Mouse (Mus musculus) midbrain, embryonic 16.5 days (tissue): Measurements from ENCODE around the gene Abcg1. TPM values are rescaled to one million over a fixed set of nuclear protein-coding genes. Genes with fewer than 3 reads are reported as not detected.

Experiments used
- ATAC-seq: fragments of 200-750 bp; cut with Nextera tagmentation; 2 replicates; pipeline ENCODE4 v1.8.0; 2017; ENCODE audit warnings: moderate TSS enrichment
- H3K27ac ChIP-seq: fragments of 300-500 bp; sonication (generic); 2 replicates; pipeline ENCODE4 v1.5.1; 2014; ENCODE audit warnings: mild to moderate bottlenecking, low read length, mixed read lengths
- H3K27me3 ChIP-seq: fragments of 300-500 bp; sonication (generic); 2 replicates; pipeline ENCODE4 v1.6.1; 2014; ENCODE audit warnings: low read depth, low read length, mixed read lengths; ENCODE audit not compliant: control insufficient read depth, insufficient read depth
- H3K36me3 ChIP-seq: fragments of 300-500 bp; sonication (generic); 2 replicates; pipeline ENCODE4 v1.6.1; 2014; ENCODE audit warnings: mild to moderate bottlenecking, low read length, moderate library complexity, mixed read lengths; ENCODE audit not compliant: control insufficient read depth, insufficient read depth
- H3K4me1 ChIP-seq: fragments of 300-500 bp; sonication (generic); 2 replicates; pipeline ENCODE4 v1.6.1; 2014; ENCODE audit warnings: mild to moderate bottlenecking, low read length, mixed read lengths; ENCODE audit not compliant: control insufficient read depth, insufficient read depth
- H3K4me2 ChIP-seq: fragments of 300-500 bp; sonication (generic); 2 replicates; pipeline ENCODE4 v1.6.1; 2014; ENCODE audit warnings: mild to moderate bottlenecking, low read length, mixed read lengths
- H3K4me3 ChIP-seq: fragments of 300-500 bp; sonication (generic); 2 replicates; pipeline ENCODE4 v1.5.1; 2014; ENCODE audit warnings: low read depth, mild to moderate bottlenecking, low read length, moderate library complexity, mixed read lengths
- H3K9ac ChIP-seq: fragments of 300-500 bp; sonication (generic); 2 replicates; pipeline ENCODE4 v1.6.1; 2014; ENCODE audit warnings: low read depth, low read length, mixed read lengths
- H3K9me3 ChIP-seq: fragments of 300-500 bp; sonication (generic); replicated peaks from 2 replicates; pipeline ENCODE4 v1.6.1; 2014; ENCODE audit warnings: mild to moderate bottlenecking, low read length, mixed read lengths; ENCODE audit not compliant: control insufficient read depth, poor library complexity, severe bottlenecking
- WGBS: fragments of 180-500 bp; shearing (Covaris S2); extraction: QIAGEN DNeasy Blood & Tissue Kit; methylation state at CpG from one replicate; pipeline ENCODE4 v1.1.7; 2014; 5-methylcytosine and 5-hydroxymethylcytosine counted together
- polyA plus RNA-seq: library from polyadenylated mRNA; unstranded; fragments of >200 nt; fragmentation: Nextera tagmentation; extraction: Ambion mirVana; gene quantifications from 2 replicates; pipeline ENCODE4 v1.2.1, GENCODE M21; 2015

Abcg1 gene
- polyA plus RNA-seq, 1 experiment from 2014 or later: 24.3 TPM

DNA sequence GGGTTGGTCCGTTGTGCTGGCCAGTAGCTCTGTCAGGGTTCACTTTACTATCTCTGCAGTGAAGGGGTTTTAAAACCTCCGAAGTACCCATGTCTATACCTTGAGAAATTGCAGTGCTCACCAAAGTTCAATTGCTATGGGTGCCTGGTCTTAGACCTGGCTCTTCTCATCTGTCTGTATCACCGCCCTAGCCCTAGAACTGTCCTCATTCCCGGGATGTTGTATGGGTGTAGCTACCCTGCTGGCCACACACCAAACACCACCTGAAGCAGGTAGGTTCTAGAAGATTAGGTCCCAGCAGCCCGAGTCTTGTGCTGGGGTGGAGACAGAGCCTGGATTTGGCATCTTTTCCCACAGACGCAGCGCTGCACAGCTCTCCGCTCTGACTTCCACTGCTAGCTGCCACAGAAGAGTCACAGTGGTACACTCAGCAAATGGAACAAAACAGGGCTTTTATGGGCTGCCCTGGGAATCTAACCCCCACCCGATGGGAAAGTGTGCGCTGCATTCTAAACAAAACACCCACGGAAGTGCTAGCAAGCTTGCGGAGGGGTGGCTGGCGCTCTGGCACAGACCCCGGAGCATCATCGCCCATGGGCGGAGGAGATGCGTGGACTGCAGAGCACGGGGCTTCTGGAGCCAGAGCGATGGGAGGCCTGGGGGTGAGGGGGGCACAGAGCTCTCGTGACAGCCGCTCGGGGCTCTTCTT is 21.2 kb upstream of the Abcg1 start:
- H3K4me2 ChIP-seq: peak overlapping the region; percentile 29
- H3K27ac ChIP-seq: peak overlapping the region; percentile 7; the same call in 1 of the 2 replicates
- no peaks in the 10 kb centered on the region for H3K36me3 ChIP-seq
- H3K27me3 ChIP-seq: no peaks in the 10 kb centered on the region
- peak; percentile 72 for ATAC-seq
- peak overlapping the region; percentile 42; the same call in 1 of the 2 replicates for H3K9ac ChIP-seq
- no peak overlapping the region for H3K4me3 ChIP-seq
- 64% methylated on average over 22 of the region's 22 CpGs for WGBS
- peaks cover 3% of the 10 kb centered on the region; the same call in 1 of the 2 replicates for H3K4me1 ChIP-seq
- H3K9me3 ChIP-seq: peaks cover 4% of the 10 kb centered on the region; the same call in 1 of the 2 replicates

- Histone ChIP-seq H3K4me1 (peaks cover 3% of the 10 kb centered on the region; the same call in 1 of the 2 replicates), H3K9ac (no peak overlapping the region), H3K27ac (no peak overlapping the region), H3K9me3 (no peaks in the 10 kb centered on the region), H3K4me2 (no peak overlapping the region), H3K36me3 (no peaks in the 10 kb centered on the region), H3K27me3 (no peaks in the 10 kb centered on the region), H3K4me3 (no peak overlapping the region)
- ATAC-seq: no peak
- 84% methylated on average over 8 of the region's 8 CpGs for WGBS
Measured at GRCm38 (mm10) chr17:31037331-31037730, 20.1 kb upstream of the Abcg1 start.

- H3K36me3 ChIP-seq: no peaks in the 10 kb centered on the region
- no peaks in the 10 kb centered on the region for H3K9me3 ChIP-seq
- H3K4me3 ChIP-seq: no peak overlapping the region
- WGBS: 78% methylated on average over 4 of the region's 4 CpGs
- H3K4me1 ChIP-seq: peaks cover 3% of the 10 kb centered on the region; the same call in 1 of the 2 replicates
- H3K27ac ChIP-seq: no peak overlapping the region
- no peaks in the 10 kb centered on the region for H3K27me3 ChIP-seq
- H3K4me2 ChIP-seq: no peak overlapping the region
- H3K9ac ChIP-seq: no peak overlapping the region
- no peak for ATAC-seq
Measured at GRCm38 (mm10) chr17:31038381-31038780, 19.1 kb upstream of the Abcg1 start.

DNA sequence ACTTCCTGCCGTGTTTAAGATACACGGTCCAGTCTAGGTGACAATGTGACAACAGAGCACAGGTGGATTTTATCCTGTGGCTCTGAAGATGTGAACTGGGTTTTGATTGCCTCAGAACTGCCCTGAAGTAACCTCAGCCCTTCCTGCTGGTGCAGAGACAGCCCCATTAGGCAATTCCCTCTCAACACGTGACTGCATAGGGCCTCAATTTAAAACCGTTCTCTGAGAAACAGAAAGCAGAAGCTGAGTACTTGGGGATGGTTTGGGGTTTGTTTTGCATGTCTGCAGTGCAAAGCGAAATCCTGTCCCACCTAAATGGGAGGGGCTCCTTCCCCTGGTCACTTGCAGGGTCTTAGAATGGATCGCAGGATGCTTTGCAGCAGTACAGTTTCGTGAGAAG is 17.8 kb upstream of the Abcg1 start:
- WGBS: 76% methylated on average over 7 of the region's 7 CpGs
- no peaks in the 10 kb centered on the region for H3K36me3 ChIP-seq
- H3K9ac ChIP-seq: no peak overlapping the region
- H3K4me2 ChIP-seq: no peak overlapping the region
- no peaks in the 10 kb centered on the region for H3K27me3 ChIP-seq
- H3K27ac ChIP-seq: no peak overlapping the region
- no peak for ATAC-seq
- H3K4me1 ChIP-seq: peaks cover 3% of the 10 kb centered on the region; the same call in 1 of the 2 replicates
- H3K9me3 ChIP-seq: no peaks in the 10 kb centered on the region
- H3K4me3 ChIP-seq: no peak overlapping the region

DNA sequence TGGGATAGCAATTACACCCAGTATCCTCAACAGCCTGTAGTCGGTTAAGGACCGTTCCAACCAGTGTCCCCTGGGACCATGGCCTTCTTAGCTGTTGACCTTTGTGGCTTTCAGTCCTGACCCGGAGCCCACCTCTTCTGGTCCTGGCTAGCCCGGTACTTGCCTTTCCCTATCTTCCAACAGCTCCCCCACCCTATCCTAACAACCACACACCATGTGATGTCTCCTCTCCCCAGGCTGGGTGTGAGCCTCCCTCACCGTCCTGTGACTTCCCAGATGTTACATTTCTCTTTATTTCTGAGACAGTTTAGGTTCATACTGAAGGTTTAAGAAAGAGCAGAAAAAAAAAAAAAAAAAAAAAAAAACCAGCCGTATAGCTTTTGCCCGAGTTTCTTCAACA is 17.1 kb upstream of the Abcg1 start:
- ATAC-seq: no peak
- Histone ChIP-seq H3K4me1 (peaks cover 3% of the 10 kb centered on the region; the same call in 1 of the 2 replicates), H3K9me3 (no peaks in the 10 kb centered on the region), H3K36me3 (no peaks in the 10 kb centered on the region), H3K27ac (no peak overlapping the region), H3K9ac (no peak overlapping the region), H3K4me3 (no peak overlapping the region), H3K27me3 (no peaks in the 10 kb centered on the region), H3K4me2 (no peak overlapping the region)
- WGBS: 81% methylated on average over 7 of the region's 7 CpGs

GRCm38 (mm10) chr17:31042751-31043150 is 14.7 kb upstream of the Abcg1 start:
- ATAC-seq: no peak
- 75% methylated on average over 2 of the region's 2 CpGs for whole genome bisulfite sequencing
- no peaks in the 10 kb centered on the region for H3K4me1 ChIP-seq
- no peak overlapping the region for H3K4me2 ChIP-seq
- H3K36me3 ChIP-seq: no peaks in the 10 kb centered on the region
- H3K27ac ChIP-seq: no peak overlapping the region
- H3K9ac ChIP-seq: no peak overlapping the region
- H3K9me3 ChIP-seq: no peaks in the 10 kb centered on the region
- H3K27me3 ChIP-seq: no peaks in the 10 kb centered on the region
- H3K4me3 ChIP-seq: no peak overlapping the region

GRCm38 (mm10) chr17:31057891-31058744 is 643 bp downstream of the Abcg1 start:
- Histone ChIP-seq H3K27me3 (no peaks in the 10 kb centered on the region), H3K4me2 (peak overlapping the region; percentile 66), H3K36me3 (no peaks in the 10 kb centered on the region), H3K9me3 (no peaks in the 10 kb centered on the region; the same call in 1 of the 2 replicates), H3K27ac (peak overlapping the region; percentile 89), H3K4me1 (peaks cover 30% of the 10 kb centered on the region), H3K9ac (peak overlapping the region; percentile 81), H3K4me3 (peak overlapping the region; percentile 84)
- peak; percentile 52 for ATAC-seq
- WGBS: 1% methylated on average over 31 of the region's 31 CpGs

- WGBS: under 1% methylated on average over 13 of the region's 13 CpGs
- peak overlapping the region; percentile 66 for H3K4me2 ChIP-seq
- ATAC-seq: peak; percentile 49
- no peaks in the 10 kb centered on the region for H3K36me3 ChIP-seq
- no peaks in the 10 kb centered on the region for H3K27me3 ChIP-seq
- H3K9me3 ChIP-seq: no peaks in the 10 kb centered on the region; the same call in 1 of the 2 replicates
- H3K27ac ChIP-seq: peak overlapping the region; percentile 89
- peaks cover 30% of the 10 kb centered on the region for H3K4me1 ChIP-seq
- H3K4me3 ChIP-seq: peak overlapping the region; percentile 84
- peak overlapping the region; percentile 81 for H3K9ac ChIP-seq
Measured at GRCm38 (mm10) chr17:31058745-31059085, 1.2 kb downstream of the Abcg1 start.

DNA sequence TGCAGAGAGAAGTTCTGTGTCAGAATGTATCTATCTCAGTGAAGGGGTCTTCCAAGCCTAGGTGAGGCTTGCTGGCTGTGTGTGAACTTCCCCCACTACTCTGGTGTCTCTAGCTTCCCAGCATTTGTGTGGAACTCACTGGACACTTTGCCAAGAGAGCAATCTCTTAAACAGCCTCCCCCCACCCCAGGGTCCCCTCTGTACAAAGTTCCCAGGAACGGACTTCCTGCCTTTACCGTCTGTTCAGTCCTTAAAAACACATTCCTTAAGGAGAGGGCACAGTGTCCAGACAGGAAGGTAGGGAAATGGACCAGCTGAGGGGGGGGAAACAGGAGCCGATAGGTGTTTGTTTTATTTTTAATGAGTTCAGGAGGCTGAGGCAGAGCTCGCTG is 2.7 kb downstream of the Abcg1 start:
- ATAC-seq: no peak
- Histone ChIP-seq H3K27me3 (no peaks in the 10 kb centered on the region), H3K4me1 (peaks cover 30% of the 10 kb centered on the region), H3K27ac (no peak overlapping the region), H3K9ac (no peak overlapping the region), H3K4me3 (no peak overlapping the region), H3K36me3 (peaks cover 3% of the 10 kb centered on the region; the same call in 1 of the 2 replicates), H3K9me3 (no peaks in the 10 kb centered on the region), H3K4me2 (peak overlapping the region; percentile 66)
- WGBS: 68% methylated on average over 4 of the region's 4 CpGs
